Mouse (Mus musculus): ENCODE measurements around the gene Fam166b. TPM values are rescaled to one million over a fixed set of nuclear protein-coding genes. Genes with fewer than 3 reads are reported as not detected.
A peak's percentile ranks its signal among the peaks of the same experiment; 100 is the strongest.

Fam166b gene
- polyA plus RNA-seq, 1 experiment from 2014 or later = 0.52 TPM

GRCm38 (mm10) chr4:43416071-43416490 is 12.9 kb downstream of the Fam166b start:
- Histone ChIP-seq H3K27me3 (replicated peaks) (no peaks in the 10 kb centered on the region), H3K4me1 (peaks cover 10% of the 10 kb centered on the region), H3K4me3 (no peak overlapping the region), H3K9ac (no peak overlapping the region), H3K9me3 (no peaks in the 10 kb centered on the region), H3K27ac (no peak overlapping the region), H3K4me2 (no peak overlapping the region), H3K36me3 (replicated peaks) (peaks cover 28% of the 10 kb centered on the region)
- WGBS = 96% methylated on average over 22 of the region's 22 CpGs
- no peak for ATAC-seq (replicated peaks)

GRCm38 (mm10) chr4:43415221-43416070 is 13.5 kb downstream of the Fam166b start:
- Histone ChIP-seq H3K36me3 (replicated peaks) (peaks cover 28% of the 10 kb centered on the region), H3K4me3 (no peak overlapping the region), H3K9ac (no peak overlapping the region), H3K27ac (no peak overlapping the region), H3K4me1 (peaks cover 16% of the 10 kb centered on the region), H3K9me3 (no peaks in the 10 kb centered on the region), H3K27me3 (replicated peaks) (no peaks in the 10 kb centered on the region), H3K4me2 (no peak overlapping the region)
- ATAC-seq (replicated peaks) = no peak
- WGBS = 91% methylated on average over 29 of the region's 29 CpGs

- WGBS = 92% methylated on average over 14 of the region's 14 CpGs
- H3K27ac ChIP-seq = no peak overlapping the region
- no peaks in the 10 kb centered on the region for H3K9me3 ChIP-seq
- no peak overlapping the region for H3K4me3 ChIP-seq
- no peak overlapping the region for H3K4me2 ChIP-seq
- no peak overlapping the region for H3K9ac ChIP-seq
- H3K36me3 ChIP-seq (replicated peaks) = peaks cover 28% of the 10 kb centered on the region
- peaks cover 23% of the 10 kb centered on the region for H3K4me1 ChIP-seq
- H3K27me3 ChIP-seq (replicated peaks) = no peaks in the 10 kb centered on the region
- no peak for ATAC-seq (replicated peaks)
Observed at GRCm38 (mm10) chr4:43414761-43415160, 14.2 kb downstream of the Fam166b start.

GRCm38 (mm10) chr4:43407071-43407920 is 21.6 kb downstream of the Fam166b start:
- 52% methylated on average over 12 of the region's 12 CpGs for WGBS
- H3K4me3 ChIP-seq = peak overlapping the region; percentile 69
- ATAC-seq (replicated peaks) = peak; percentile 69

GRCm38 (mm10) chr4:43406162-43406971 is 22.6 kb downstream of the Fam166b start:
- Histone ChIP-seq H3K9ac (peak overlapping the region; percentile 94), H3K4me2 (peak overlapping the region; percentile 70), H3K36me3 (replicated peaks) (no peaks in the 10 kb centered on the region), H3K9me3 (no peaks in the 10 kb centered on the region), H3K4me1 (peaks cover 45% of the 10 kb centered on the region), H3K27me3 (replicated peaks) (no peaks in the 10 kb centered on the region), H3K4me3 (peak overlapping the region; percentile 69), H3K27ac (peak overlapping the region; percentile 98)
- WGBS = 1% methylated on average over 28 of the region's 28 CpGs
- peak; percentile 97 for ATAC-seq (replicated peaks)

More at GRCm38 (mm10) chr4:43407071-43407920, 21.6 kb downstream of the Fam166b start:
- peaks cover 48% of the 10 kb centered on the region for H3K4me1 ChIP-seq
- no peaks in the 10 kb centered on the region for H3K9me3 ChIP-seq
- H3K27ac ChIP-seq = peak overlapping the region; percentile 98
- peak overlapping the region; percentile 70 for H3K4me2 ChIP-seq
- H3K36me3 ChIP-seq (replicated peaks) = no peaks in the 10 kb centered on the region
- H3K27me3 ChIP-seq (replicated peaks) = no peaks in the 10 kb centered on the region
- H3K9ac ChIP-seq = peak overlapping the region; percentile 94

- Histone ChIP-seq H3K4me1 (peaks cover 39% of the 10 kb centered on the region), H3K4me2 (no peak overlapping the region)
Observed at GRCm38 (mm10) chr4:43404697-43405096, 24.2 kb downstream of the Fam166b start.

GRCm38 (mm10) chr4:43402212-43402611 is 26.7 kb downstream of the Fam166b start:
- WGBS = 87% methylated on average over 9 of the region's 9 CpGs
- no peak for ATAC-seq (replicated peaks)
- Histone ChIP-seq H3K4me3 (no peak overlapping the region), H3K9ac (no peak overlapping the region), H3K9me3 (no peaks in the 10 kb centered on the region), H3K4me1 (peaks cover 37% of the 10 kb centered on the region), H3K27ac (no peak overlapping the region), H3K36me3 (replicated peaks) (no peaks in the 10 kb centered on the region), H3K4me2 (no peak overlapping the region), H3K27me3 (replicated peaks) (no peaks in the 10 kb centered on the region)

More at GRCm38 (mm10) chr4:43404697-43405096, 24.2 kb downstream of the Fam166b start:
- no peak for ATAC-seq (replicated peaks)
- no peak overlapping the region for H3K27ac ChIP-seq
- no peaks in the 10 kb centered on the region for H3K27me3 ChIP-seq (replicated peaks)
- H3K36me3 ChIP-seq (replicated peaks) = no peaks in the 10 kb centered on the region
- H3K4me3 ChIP-seq = no peak overlapping the region
- no peak overlapping the region for H3K9ac ChIP-seq
- H3K9me3 ChIP-seq = no peaks in the 10 kb centered on the region
- WGBS = 89% methylated on average over 10 of the region's 10 CpGs

GRCm38 (mm10) chr4:43401486-43401885 is 27.4 kb downstream of the Fam166b start:
- Histone ChIP-seq H3K9ac (no peak overlapping the region), H3K9me3 (no peaks in the 10 kb centered on the region), H3K27me3 (replicated peaks) (no peaks in the 10 kb centered on the region), H3K4me1 (peaks cover 36% of the 10 kb centered on the region), H3K27ac (no peak overlapping the region), H3K36me3 (replicated peaks) (no peaks in the 10 kb centered on the region), H3K4me2 (no peak overlapping the region), H3K4me3 (no peak overlapping the region)
- 81% methylated on average over 10 of the region's 10 CpGs for WGBS
- ATAC-seq (replicated peaks) = no peak

- Histone ChIP-seq H3K27me3 (replicated peaks) (no peaks in the 10 kb centered on the region), H3K4me1 (peaks cover 35% of the 10 kb centered on the region), H3K4me2 (no peak overlapping the region), H3K9me3 (no peaks in the 10 kb centered on the region), H3K36me3 (replicated peaks) (no peaks in the 10 kb centered on the region), H3K27ac (no peak overlapping the region), H3K4me3 (no peak overlapping the region), H3K9ac (no peak overlapping the region)
- no peak for ATAC-seq (replicated peaks)
- 19% methylated on average over 10 of the region's 10 CpGs for WGBS
Observed at GRCm38 (mm10) chr4:43400976-43401375, 28.0 kb downstream of the Fam166b start.

- Histone ChIP-seq H3K4me2 (peak overlapping the region; percentile 17; the same call in 1 of the 2 replicates), H3K4me3 (no peak overlapping the region), H3K27ac (peak overlapping the region; percentile 55), H3K9me3 (no peaks in the 10 kb centered on the region), H3K27me3 (replicated peaks) (no peaks in the 10 kb centered on the region), H3K4me1 (peaks cover 28% of the 10 kb centered on the region), H3K9ac (no peak overlapping the region), H3K36me3 (replicated peaks) (no peaks in the 10 kb centered on the region)
- 0 out of 2 replicates have a peak, but pooled peaks have one; percentile 10 for ATAC-seq (replicated peaks)
- WGBS = 82% methylated on average over 31 of the region's 31 CpGs
Observed at GRCm38 (mm10) chr4:43399391-43400131, 29.4 kb downstream of the Fam166b start.

GRCm38 (mm10) chr4:43398829-43399331 is 30.1 kb downstream of the Fam166b start:
- Histone ChIP-seq H3K4me3 (no peak overlapping the region), H3K27ac (peak overlapping the region; percentile 55), H3K9ac (no peak overlapping the region), H3K36me3 (replicated peaks) (no peaks in the 10 kb centered on the region), H3K9me3 (no peaks in the 10 kb centered on the region), H3K4me1 (peaks cover 28% of the 10 kb centered on the region), H3K27me3 (replicated peaks) (no peaks in the 10 kb centered on the region), H3K4me2 (peak overlapping the region; percentile 17; the same call in 1 of the 2 replicates)
- peak; percentile 37; the same call in 1 of the 2 replicates for ATAC-seq (replicated peaks)
- 46% methylated on average over 17 of the region's 17 CpGs for whole genome bisulfite sequencing

All from midbrain, embryonic 15.5 days (tissue).